Mouse (Mus musculus) C2C12 (cell line): ENCODE data around the gene Stk25.

Source experiments
- CEBPB ChIP-seq: IDR thresholded peaks from one replicate; pipeline ENCODE4 v1.6.1; 2011; ENCODE audit warnings: low read depth, mild to moderate bottlenecking, control low read depth, moderate library complexity
- CTCF ChIP-seq: IDR thresholded peaks from one replicate; pipeline ENCODE4 v1.5.1; 2011; ENCODE audit not compliant: control insufficient read depth, insufficient read depth, insufficient read length
- FOSL1 ChIP-seq: IDR thresholded peaks from one replicate; pipeline ENCODE4 v1.8.0; 2011; ENCODE audit warnings: mild to moderate bottlenecking, low read length; ENCODE audit not compliant: poor library complexity, insufficient read depth, severe bottlenecking
- MAX ChIP-seq: IDR thresholded peaks from one replicate; pipeline ENCODE4 v1.6.1; 2011; ENCODE audit warnings: mild to moderate bottlenecking, control low read depth
- MYOD1 ChIP-seq: IDR thresholded peaks from one replicate; pipeline ENCODE4 v1.6.1; 2011; ENCODE audit warnings: low read depth; ENCODE audit not compliant: control insufficient read depth, insufficient read length
- MYOG ChIP-seq: IDR thresholded peaks from one replicate; pipeline ENCODE4 v1.6.1; 2011; ENCODE audit not compliant: control insufficient read depth, insufficient read length; ENCODE audit errors: extremely low read depth
- USF1 ChIP-seq: IDR thresholded peaks from one replicate; pipeline ENCODE4 v1.6.1; 2011; ENCODE audit warnings: low read depth, mild to moderate bottlenecking, control low read depth, moderate library complexity

DNA sequence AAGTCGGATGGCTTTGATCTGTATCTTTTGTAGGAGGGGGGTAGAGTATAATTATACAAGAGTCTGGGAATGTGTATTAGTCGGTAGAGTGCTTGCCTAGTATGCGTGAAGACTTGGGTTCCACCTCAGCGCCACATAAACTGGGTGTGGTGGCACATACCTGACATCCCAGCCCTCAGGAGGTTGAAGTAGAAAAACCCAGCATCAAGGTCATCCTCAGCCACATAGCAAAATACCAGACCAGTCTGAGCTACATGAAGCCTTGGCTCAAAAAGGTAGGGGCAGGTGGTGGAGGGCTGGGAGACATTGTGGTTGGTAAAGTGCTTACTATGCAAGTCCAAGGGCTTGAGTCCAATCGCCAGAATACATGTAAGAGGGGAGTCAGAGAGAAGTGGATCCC, 14.2 kb upstream of the Stk25 start:
- TF ChIP-seq USF1 (no peak), CTCF (no peak), MYOD1 (no peak), MAX (no peak), CEBPB (no peak), MYOG (no peak), FOSL1 (no peak)
